Mouse (Mus musculus) induced T-regulatory cell, adult 2 months (primary cell): ENCODE results near the gene Slc5a5.

Source experiments
- DNase-seq: peaks from one replicate; pipeline ENCODE4 v3.0.0-alpha.2; 2012; ENCODE audit warnings: low read depth

Gene Slc5a5

GRCm38 (mm10) chr8:70879500-70879899 is 13.1 kb downstream of the Slc5a5 start:
- DNase-seq, result no peak

GRCm38 (mm10) chr8:70878178-70878577 is 14.4 kb downstream of the Slc5a5 start:
- DNase-seq, result no peak

GRCm38 (mm10) chr8:70876382-70876781 is 16.2 kb downstream of the Slc5a5 start:
- no peak for DNase-seq

- DNase-seq, result no peak
Measured at GRCm38 (mm10) chr8:70874441-70874840, 18.1 kb downstream of the Slc5a5 start.

- DNase-seq, result peak; percentile 98
Measured at GRCm38 (mm10) chr8:70873364-70873985, 19.1 kb downstream of the Slc5a5 start, which contains the start of gene Ccdc124. Gene Ccdc124, minus strand, starts transcription at chr8:70873935.

GRCm38 (mm10) chr8:70872643-70873363 is 19.8 kb downstream of the Slc5a5 start:
- DNase-seq, result no peak

GRCm38 (mm10) chr8:70871195-70871807 is 21.3 kb downstream of the Slc5a5 start:
- no peak for DNase-seq

- DNase-seq, result peak; percentile 84
Measured at GRCm38 (mm10) chr8:70869601-70870041, 22.9 kb downstream of the Slc5a5 start.

GRCm38 (mm10) chr8:70869199-70869571 is 23.4 kb downstream of the Slc5a5 start:
- DNase-seq, result no peak

- peak; percentile 84 for DNase-seq
Measured at GRCm38 (mm10) chr8:70868559-70869198, 23.9 kb downstream of the Slc5a5 start.

- no peak for DNase-seq
Measured at GRCm38 (mm10) chr8:70866566-70866965, 26.0 kb downstream of the Slc5a5 start.

GRCm38 (mm10) chr8:70866001-70866520 is 26.5 kb downstream of the Slc5a5 start:
- no peak for DNase-seq

- peak; percentile 100 for DNase-seq
Measured at GRCm38 (mm10) chr8:70865350-70866000, 27.1 kb downstream of the Slc5a5 start.

GRCm38 (mm10) chr8:70864712-70865221 is 27.8 kb downstream of the Slc5a5 start:
- DNase-seq, result peak; percentile 63

GRCm38 (mm10) chr8:70863956-70864711 is 28.4 kb downstream of the Slc5a5 start:
- DNase-seq, result peak; percentile 77

- peak; percentile 61 for DNase-seq
Measured at GRCm38 (mm10) chr8:70862824-70863641, 29.5 kb downstream of the Slc5a5 start, which contains the start of gene Kcnn1. Gene Kcnn1, minus strand, starts transcription at chr8:70863258.

GRCm38 (mm10) chr8:70857516-70857915 is 35.0 kb downstream of the Slc5a5 start:
- DNase-seq, result peak; percentile 55

- peak; percentile 61 for DNase-seq
Measured at GRCm38 (mm10) chr8:70856541-70857197, 35.9 kb downstream of the Slc5a5 start.

GRCm38 (mm10) chr8:70856028-70856427 is 36.5 kb downstream of the Slc5a5 start:
- no peak for DNase-seq
